Mouse (Mus musculus): Measurements from ENCODE around the gene Bend6.

Gene Bend6

DNA sequence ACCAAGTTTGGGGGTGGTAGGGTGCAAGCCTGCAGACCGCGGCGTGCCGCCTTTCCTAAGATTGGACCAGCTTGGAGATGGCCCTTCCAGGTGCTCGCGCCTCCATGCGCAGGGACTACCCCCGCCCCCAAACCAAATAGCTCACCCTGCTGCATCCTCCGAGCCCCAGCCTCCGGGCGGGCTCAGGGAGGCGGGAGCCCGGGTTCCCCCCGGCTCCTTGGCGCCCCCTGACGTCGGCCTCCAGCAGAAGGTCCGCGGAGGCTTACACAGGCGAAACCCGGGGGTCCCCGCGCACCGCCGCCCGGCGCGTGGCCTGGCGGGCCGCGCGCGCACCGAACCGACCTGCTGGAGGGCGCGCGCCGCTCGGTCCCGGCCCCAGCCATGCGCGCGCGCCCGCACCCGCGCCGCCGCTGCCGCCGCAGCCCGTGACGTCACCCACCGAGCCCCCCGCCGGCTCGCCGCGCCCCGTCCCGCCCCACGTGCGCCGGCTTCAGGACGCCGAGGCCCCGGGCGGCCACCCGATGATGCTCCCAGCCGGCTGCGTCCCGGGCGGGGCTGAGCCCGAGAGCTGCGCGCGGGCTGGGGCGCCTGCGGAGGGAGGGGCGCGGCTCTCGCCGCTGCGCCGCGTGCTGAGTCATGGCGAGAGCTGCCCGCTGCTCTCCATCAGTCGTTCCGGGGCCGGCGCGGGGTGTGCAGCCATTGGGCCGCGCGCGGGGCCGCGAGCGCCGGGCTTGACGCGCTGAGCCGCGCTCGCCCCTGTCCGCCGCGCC is at the start of gene Bend6:
Gene Bend6, minus strand, starts transcription at position 396 of the 770 bp plus-strand sequence.
- in situ Hi-C loops (cut with MboI, MseI) = no loop called here

DNA sequence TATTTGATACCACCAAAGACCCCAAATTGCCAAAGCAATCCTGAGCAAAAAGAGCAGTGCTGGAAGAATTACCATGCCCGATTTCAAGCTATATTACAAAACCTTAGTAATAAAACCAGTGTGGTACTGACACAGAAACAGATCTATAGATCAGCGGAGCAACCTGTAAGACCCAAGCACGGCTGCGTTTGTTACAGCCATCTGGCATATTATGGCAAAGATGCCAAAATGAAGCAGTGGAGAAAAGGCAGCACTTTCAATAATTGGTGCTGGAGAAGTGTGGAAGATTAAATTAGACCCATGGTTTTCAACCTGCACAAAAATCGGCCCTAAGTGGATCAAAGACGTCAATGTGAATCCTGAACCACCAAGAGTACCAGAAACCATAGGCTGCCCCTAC is 48.0 kb upstream of the Bend6 start:
- in situ Hi-C loops (cut with MboI, MseI) = loop anchor here (10.0 kb wide), 1 partner anchor 631 kb away; no protein-coding TSS in a partner anchor

GRCm38 (mm10) chr1:33948511-33948910 is 40.9 kb upstream of the Bend6 start:
- in situ Hi-C loops (cut with MboI, MseI) = no loop called here

GRCm38 (mm10) chr1:33947838-33948237 is 40.2 kb upstream of the Bend6 start:
- in situ Hi-C loops (cut with MboI, MseI) = no loop called here

DNA sequence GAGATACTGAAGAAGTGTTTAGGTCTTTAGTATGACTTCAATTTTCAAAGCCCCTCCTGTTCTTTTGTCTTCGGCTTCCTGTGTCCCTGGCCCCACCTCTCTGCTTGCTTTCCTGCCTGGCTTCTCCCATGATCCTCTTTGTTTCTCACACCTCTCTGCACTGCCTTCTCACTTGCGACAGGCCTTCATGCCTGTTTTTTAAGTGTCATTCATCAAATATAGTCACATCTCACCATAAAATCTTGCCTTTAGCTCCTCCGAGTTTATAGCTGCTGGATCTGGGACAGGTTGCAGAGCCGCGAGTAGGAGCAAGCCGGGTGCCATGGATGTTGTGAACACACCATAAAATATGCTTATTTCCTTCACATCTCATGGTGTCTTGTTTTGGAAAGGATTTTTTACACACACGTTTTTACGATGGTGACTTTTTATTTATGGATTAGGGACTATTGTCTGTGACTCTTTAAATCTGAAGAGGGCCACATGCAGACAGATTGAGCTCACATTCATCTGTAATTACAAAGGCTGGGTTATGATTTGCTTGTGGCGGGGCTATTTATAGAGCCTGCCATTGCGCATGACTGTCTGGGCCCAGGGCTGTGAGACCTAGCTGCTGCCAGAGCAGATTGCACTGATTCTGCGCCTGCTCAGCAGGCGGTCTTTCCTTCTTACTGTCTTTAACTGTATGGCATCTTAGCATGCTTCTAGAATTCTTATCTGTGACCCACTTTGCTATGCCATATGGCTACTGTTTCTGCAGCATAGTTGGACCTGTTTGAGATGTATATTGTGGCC is 39.2 kb upstream of the Bend6 start:
- in situ Hi-C loops (cut with MboI, MseI) = no loop called here

DNA sequence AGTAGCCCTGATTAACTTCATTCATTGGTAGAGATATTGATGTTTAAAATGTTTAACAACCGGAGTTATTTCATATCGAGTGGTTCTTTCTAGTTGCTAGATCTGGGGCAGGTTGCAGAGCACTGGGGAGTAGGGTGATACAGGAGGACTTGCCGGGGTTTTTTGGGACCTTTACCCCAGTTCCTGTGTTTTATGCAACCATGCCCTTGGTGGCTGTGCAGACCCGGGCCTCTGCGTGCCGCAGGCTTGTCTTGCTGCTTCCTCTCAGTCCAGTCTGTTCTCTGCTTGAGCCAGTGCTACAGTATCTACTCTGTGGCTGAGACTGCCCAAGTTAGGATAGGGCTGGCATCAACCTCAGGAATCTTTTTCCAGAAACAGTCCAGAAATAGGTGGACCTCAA is 38.1 kb upstream of the Bend6 start:
- in situ Hi-C loops (cut with MboI, MseI) = no loop called here

DNA sequence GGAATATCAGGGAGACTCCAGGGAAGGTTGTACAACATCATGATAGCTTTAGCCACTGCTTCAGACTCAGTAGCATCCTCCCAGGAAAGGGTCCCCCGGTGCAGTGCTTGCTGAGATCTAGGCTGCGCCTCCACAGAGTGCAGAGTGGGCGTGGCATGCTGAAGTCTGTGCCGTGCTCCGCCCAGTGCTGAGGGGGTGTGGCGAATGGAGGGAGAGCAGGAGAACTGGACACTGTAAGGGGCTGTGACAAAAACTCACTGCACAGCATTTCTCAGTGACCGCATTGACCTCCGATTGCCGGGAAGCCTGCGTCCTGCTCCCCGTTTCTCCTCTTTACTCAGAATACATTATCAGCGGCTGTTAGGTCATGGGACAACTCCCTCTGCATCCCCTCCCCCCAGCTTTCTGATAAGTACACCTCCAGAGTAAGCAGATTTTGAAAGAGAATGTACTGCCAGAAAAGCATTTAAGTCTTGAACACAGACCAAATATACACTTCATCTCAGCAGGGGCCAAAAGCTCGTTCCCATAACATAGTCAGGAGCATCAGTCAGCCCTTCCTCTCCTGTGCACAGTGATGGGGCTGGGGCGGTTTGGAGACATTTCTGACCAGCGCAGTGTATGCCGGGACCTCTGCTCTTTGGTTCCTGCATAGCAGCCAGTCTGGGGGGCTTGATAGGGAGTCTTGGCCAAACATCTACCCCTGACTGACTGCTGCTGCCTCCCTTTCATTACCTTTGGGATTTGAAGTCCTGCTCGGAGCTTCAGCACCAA is 37.5 kb upstream of the Bend6 start:
- in situ Hi-C loops (cut with MboI, MseI) = loop anchor here (5.0 kb wide), 1 partner anchor 852 kb away; no protein-coding TSS in a partner anchor

GRCm38 (mm10) chr1:33943943-33944342 is 36.3 kb upstream of the Bend6 start:
- in situ Hi-C loops (cut with MboI, MseI) = loop anchor here (5.0 kb wide), 1 partner anchor 853 kb away; no protein-coding TSS in a partner anchor

DNA sequence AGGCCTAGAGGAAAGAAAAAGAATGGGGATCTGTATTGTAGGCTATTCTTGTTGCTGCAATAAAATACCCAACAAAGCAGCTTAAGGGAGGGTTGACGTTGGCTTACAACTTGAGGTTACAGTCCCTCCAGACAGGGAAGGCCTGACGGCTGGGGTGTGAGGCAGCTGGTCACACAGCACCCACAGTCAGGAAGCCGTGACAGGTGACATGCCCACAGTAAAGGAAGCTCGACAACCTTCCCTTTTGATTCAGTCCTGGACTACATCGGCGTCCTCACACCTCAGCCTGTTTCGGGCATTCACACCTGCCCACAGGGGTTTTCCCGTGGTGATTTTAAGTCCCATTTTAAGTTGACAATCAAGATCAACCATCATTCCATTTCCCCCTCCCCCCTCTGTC is 35.0 kb upstream of the Bend6 start:
- in situ Hi-C loops (cut with MboI, MseI) = loop anchor here (5.0 kb wide), 1 partner anchor 855 kb away; no protein-coding TSS in a partner anchor

DNA sequence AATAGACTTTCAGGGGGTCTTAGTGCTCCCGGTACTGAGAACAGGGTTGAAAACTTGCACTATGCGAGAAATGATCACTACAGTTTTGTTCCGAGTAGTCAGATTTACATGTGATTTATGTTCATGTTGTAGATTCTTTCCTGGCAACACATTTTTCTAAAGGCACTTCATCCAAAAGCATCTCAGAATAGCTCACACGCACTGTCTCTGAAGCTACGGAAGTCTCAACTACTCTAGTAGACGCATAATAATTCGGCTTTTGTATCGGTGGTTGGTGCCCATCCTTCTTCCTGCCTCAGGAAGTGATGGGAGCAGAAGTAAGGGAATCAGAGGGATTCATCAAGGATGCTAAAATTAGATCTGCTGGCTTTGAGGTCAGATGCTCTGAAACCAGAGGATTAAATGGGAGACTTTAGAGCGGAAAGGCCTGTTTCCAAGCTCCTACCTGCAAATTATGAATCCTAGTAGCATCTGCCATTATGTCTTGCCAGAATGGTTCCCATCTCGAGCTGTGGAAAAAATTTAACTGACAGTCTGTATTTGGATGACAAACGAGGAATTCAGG is 32.8 kb upstream of the Bend6 start:
- in situ Hi-C loops (cut with MboI, MseI) = loop anchor here (5.0 kb wide), 1 partner anchor 857 kb away; no protein-coding TSS in a partner anchor

DNA sequence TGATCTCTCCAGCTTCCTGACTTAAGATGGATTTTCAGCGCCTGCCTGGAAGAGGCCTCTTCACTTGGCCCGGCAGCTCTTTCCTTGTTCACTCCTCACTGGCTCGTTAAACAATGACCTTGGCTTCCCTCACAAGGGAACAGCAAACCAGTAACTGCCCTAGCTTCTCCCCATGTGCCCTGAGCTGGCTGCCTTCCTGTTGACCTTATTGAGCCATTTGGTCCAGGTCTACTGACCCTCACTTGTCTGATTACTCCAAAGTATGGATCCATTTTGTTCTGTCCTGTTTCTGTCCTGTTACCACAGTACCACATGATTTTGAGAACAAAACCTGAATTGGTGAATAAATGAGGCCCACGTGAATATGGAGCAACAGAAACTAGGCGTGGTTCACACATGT is 32.2 kb upstream of the Bend6 start:
- in situ Hi-C loops (cut with MboI, MseI) = loop anchor here (5.0 kb wide), 1 partner anchor 857 kb away; no protein-coding TSS in a partner anchor

GRCm38 (mm10) chr1:33935946-33936345 is 28.3 kb upstream of the Bend6 start:
- in situ Hi-C loops (cut with MboI, MseI) = no loop called here

- in situ Hi-C loops (cut with MboI, MseI) = no loop called here
Measured at GRCm38 (mm10) chr1:33932845-33933499, 25.4 kb upstream of the Bend6 start.

GRCm38 (mm10) chr1:33932196-33932595 is 24.6 kb upstream of the Bend6 start:
- in situ Hi-C loops (cut with MboI, MseI) = no loop called here

GRCm38 (mm10) chr1:33931791-33932190 is 24.2 kb upstream of the Bend6 start:
- in situ Hi-C loops (cut with MboI, MseI) = no loop called here

DNA sequence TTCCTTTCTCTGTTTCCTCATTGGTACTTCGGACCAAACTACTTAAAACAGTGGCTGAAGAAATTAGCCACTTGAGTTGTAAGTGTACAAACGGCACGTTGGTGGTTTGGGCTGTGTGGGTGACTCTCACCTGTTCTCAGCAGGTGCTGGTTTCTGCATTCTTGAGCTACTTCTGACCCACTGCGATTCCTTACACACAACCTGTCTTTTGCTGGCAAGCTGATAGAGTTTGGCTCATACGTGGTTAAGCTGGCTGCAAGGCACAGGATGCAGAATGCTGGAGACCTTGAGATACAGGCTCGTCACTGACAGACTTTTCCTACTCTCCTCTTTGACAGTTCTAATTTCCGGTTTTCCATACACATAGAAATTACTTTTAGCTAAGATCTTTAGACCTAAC is 19.9 kb upstream of the Bend6 start:
- in situ Hi-C loops (cut with MboI, MseI) = no loop called here

DNA sequence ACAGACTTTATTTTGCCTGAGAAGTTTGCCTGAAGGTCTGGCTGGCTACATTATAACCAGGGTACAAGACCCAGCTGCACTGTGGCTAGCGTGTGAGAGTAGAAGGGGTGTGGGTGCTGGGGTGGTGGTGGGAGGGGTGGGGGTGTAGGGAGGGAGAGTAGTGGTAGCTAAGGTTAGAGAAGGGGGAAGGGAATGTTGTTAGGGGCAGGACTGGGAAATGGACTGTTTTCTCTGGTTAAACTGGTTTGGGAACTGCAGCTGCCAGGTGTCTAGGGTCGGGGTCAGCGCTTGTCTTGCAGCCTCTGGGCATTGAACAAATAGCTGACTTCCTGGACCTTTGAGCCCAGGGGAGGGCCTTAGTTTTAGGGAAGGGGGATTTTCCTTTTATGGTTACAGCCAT is 17.7 kb upstream of the Bend6 start:
- in situ Hi-C loops (cut with MboI, MseI) = no loop called here

GRCm38 (mm10) chr1:33922975-33923374 is 15.4 kb upstream of the Bend6 start:
- in situ Hi-C loops (cut with MboI, MseI) = no loop called here

DNA sequence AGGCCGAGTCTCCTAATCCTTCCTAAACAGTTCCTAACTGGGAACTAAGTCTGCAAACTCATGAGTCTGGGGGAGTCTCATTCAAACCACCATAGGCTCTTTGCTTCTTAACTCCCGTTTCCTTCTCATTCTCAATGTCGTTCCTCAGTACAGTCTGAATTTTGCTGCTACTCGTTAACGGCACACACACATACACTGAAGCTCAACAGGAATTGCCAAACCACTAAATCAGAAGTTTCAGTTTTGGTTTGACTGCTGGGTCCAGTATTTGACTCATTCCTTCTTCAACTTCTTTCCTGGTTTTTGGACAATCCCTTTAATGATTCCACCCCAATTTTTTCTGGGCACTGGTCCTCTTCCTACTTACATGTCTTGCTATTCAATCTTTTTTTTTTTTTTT is 8.9 kb upstream of the Bend6 start:
- in situ Hi-C loops (cut with MboI, MseI) = no loop called here

GRCm38 (mm10) chr1:33911589-33911988 is 4.0 kb upstream of the Bend6 start:
- in situ Hi-C loops (cut with MboI, MseI) = no loop called here

Measured in T-helper 1 cell (primary cell).